Mouse (Mus musculus) neural tube, embryonic 10.5 days (tissue): Measurements from ENCODE around the gene Focad.
"Not testable (repeated sequence)": the region's sequence is repeated elsewhere in the genome, so short reads cannot be mapped to it uniquely, and the experiment has no call there.

ENCODE experiments used
- DNase-seq: peaks from one replicate; pipeline ENCODE4 v3.0.0-alpha.2; 2017; ENCODE audit warnings: low spot score; ENCODE audit errors: extremely low spot score

The Focad gene

GRCm38 (mm10) chr4:88302291-88302690, 207.9 kb downstream of the Focad start:
- no peak for DNase-seq

DNA sequence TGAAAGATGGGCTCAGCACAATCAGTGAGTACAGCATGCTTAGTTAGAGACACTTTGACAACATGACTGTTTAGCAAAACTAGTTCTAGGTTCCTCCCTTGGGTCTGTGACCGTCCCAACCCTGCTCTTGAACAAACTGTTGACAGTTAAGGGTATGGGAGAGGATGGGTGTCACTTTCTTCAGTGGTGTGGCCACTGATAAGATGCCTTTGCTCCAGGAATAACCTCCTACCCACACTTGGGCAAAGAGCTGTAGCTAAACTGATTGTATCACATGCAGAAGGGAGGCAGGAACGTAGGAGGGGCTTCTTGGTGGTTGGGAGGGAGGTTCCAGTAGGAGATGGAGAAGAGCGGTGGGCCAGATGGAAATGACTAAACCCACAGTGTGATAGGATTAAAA, 213.3 kb downstream of the Focad start:
- DNase-seq, result no peak

- no peak for DNase-seq
Measured at GRCm38 (mm10) chr4:88308342-88309116, 214.1 kb downstream of the Focad start.

- DNase-seq, result peak; percentile 20
Measured at GRCm38 (mm10) chr4:88309676-88310075, 215.2 kb downstream of the Focad start.

GRCm38 (mm10) chr4:88314898-88315297, 220.5 kb downstream of the Focad start:
- no peak for DNase-seq

DNA sequence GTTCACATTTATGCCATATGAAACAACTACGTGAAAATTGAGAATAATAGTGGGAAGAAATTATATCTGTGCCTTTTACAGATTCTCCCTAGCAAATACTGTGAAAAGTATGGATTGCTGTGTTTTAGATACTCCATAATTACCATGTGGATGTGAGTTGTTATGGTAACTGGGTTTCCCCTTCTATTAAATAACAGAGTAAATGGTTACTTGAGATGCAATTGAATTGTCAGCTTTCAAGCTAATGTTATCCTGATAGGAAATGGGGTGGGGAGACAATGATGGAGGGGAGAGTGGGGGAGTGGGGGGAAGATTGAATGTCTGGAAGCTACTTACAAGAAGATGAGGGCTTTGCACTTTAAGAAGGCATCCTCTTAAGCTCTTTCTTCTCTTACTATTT, 225.6 kb downstream of the Focad start:
- DNase-seq, result no peak

DNA sequence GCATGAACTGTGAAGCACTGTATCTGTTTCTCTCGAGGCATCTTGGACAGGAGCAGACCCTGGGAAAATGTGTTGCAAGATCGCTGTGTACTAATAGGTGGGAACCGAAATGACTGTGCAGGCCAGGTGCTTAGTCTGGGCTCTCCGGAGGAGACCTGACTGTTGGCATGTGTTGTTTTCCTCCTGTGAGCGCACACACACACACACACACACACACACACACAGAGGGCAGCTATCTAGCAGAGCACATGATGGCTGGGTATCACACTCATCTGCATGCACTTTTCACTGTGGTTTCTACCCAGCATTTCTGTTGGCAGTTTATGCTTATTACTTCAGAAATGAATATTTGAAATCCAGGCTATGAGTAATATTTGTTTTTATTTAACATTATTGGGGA, 231.0 kb downstream of the Focad start:
- DNase-seq, result no peak

DNA sequence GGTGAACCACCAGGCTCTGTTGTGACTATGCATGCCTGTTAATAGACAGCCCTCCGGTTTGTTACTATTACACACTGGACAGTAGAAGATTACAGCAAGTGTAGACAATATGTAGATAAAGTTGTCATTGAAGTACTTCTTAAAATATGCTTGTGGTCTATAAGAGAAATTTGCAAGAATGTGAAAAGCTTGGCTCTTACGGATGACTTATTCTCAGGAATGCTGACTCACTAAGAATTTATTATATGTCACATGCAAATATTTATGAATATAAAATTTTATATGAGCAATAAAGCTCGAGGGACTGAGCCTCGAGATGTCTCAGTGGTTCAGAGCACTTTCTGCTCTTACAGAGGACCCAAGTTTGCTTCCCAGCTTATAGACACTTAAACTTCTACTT, 240.1 kb downstream of the Focad start:
- DNase-seq, result no peak

- no peak for DNase-seq
Measured at GRCm38 (mm10) chr4:88336753-88337152, 242.3 kb downstream of the Focad start.

- no peak for DNase-seq
Measured at GRCm38 (mm10) chr4:88337365-88337764, 242.9 kb downstream of the Focad start.

DNA sequence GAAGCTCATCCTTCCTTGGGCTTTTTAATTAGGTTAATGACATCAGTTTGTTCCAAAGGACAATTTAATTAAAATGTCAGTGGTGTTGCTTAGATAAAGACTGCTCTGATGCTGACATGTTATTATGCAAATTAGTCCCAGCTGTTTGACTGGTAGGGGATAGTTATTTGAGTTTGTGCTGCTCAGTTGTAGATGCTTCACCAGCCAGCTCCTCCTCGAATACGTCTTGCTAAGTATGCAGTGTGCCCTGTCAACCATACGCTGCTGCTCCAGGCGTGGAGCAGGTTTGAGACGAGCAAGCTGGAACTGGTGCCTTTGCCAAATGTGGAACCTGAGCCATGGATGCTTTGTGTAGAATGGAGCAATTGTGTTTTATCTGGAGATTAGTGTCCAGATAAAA, 243.7 kb downstream of the Focad start:
- DNase-seq, result no peak

DNA sequence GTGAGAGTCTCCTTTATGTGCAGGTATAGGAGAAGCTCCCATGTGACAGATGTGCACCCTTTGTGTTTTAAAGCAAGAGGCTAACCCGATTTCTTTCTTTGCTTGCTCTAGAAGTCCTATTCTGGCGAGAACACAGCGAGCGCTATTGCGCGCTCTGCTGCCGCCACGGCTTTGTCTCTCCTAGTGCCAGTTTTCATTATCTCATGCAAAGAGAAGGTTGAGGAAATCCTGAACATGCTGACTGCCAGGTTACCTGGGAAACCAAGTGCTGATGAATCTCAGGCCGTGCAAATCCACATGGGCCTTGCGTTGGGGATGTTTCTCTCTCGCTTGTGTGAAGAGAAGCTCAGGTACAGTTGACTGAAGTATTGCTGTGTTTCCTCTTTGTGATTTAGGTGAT, 250.0 kb downstream of the Focad start:
- no peak for DNase-seq

DNA sequence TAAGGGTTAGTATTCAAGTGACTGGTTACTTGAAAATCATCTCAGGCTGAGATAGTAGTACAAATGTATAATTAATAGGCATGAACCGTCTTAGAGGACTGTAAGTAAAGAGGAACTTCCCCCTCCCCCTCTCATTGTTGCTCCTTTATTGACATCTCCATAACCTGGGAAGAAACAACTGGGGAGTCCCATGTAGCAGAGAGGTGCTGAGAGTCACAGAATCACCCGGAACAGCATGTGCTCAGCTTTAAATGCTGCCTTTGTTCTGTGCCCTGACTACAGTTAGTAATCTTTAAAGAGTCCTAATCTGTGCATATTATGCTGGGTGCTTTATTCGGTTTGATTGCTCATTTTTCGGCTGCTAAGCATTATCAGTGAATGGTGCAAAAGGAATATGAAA, 250.6 kb downstream of the Focad start:
- no peak for DNase-seq

DNA sequence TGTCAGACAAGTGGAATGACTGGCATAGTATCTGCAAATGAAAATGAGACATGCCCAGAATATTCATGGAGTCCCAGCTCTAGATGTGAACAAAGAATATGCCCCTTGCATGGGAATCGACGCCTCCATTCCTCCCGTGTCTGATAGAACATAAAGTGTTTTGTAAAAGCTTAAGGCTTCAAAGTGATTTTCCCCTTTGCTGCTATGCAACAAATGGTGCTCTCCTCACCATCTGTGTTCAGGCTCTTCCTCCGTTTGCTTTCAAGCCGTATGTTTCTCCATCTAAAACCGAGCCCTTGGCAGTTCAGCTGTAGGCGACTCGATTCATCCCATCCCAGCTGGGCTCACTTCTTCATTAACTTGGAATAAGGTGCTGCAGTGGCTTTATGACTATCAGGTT, 251.5 kb downstream of the Focad start:
- DNase-seq, result no peak

GRCm38 (mm10) chr4:88350910-88351309, 256.5 kb downstream of the Focad start:
- DNase-seq, result peak; percentile 64

GRCm38 (mm10) chr4:88356652-88357051, 262.2 kb downstream of the Focad start:
- DNase-seq, result no peak

- no peak for DNase-seq
Measured at GRCm38 (mm10) chr4:88357431-88357830, 263.0 kb downstream of the Focad start.

- DNase-seq, result no peak
Measured at GRCm38 (mm10) chr4:88369951-88370350, 275.5 kb downstream of the Focad start.

DNA sequence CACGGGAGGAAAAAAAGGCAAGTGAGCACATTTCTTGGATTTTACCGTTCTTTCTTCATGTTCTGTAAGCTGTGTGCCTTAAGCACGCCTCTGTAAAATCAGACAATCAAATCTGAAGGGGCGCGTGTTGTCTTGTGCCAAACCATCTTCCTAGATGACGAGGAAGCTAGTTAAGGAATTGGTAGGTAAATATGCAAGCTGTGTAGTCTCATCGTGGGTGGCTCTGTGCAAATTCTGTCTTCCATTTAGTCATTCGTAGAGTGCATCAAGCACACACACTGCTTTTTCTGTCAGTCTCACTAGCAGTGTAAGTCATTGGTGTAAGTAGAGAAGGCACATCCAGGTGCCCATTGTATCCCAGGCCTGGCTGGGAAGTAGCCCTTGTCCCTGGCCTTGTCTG, 276.4 kb downstream of the Focad start:
- DNase-seq, result no peak

- no peak for DNase-seq
Measured at GRCm38 (mm10) chr4:88372293-88373224, 278.1 kb downstream of the Focad start.

DNA sequence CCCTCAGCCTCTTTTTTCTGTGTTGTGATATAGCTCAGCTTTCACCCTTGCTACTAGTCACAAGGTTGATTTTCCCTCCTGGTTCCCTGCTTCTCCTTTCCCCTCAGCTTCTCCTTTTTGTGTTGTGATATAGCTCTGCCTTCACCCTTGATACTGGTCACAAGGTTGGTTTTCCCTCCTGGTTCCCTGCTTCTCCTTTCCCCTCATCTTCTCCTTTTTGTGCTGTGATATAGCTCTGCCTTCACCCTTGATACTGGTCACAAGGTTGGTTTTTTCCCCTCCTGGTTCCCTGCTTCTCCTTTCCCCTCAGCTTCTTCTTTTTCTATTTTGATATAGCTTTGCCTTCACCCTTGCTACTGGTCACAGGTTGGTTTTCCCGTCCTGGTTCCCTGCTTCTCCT, 295.6 kb downstream of the Focad start:
- no peak for DNase-seq

GRCm38 (mm10) chr4:88390596-88390995, 296.2 kb downstream of the Focad start:
- not testable (repeated sequence) for DNase-seq
